Mouse (Mus musculus) limb, embryonic 14.5 days (tissue): ENCODE measurements around the gene Psmc3ip. TPM values are rescaled to one million over a fixed set of nuclear protein-coding genes. Genes with fewer than 3 reads are reported as not detected.

Experiments
- ATAC-seq: fragments of 200-750 bp; cut with Nextera tagmentation; 2 replicates; pipeline ENCODE4 v1.8.0; 2017; ENCODE audit warnings: low read depth, moderate number of reproducible peaks, moderate TSS enrichment; ENCODE audit not compliant: low FRiP score
- DNase-seq: peaks from one replicate; pipeline ENCODE4 v3.0.0-alpha.2; 2015; ENCODE audit warnings: low spot score
- H3K27ac ChIP-seq: fragments of 300-500 bp; sonication (generic); replicated peaks from 2 replicates; pipeline ENCODE4 v1.5.1; 2014; ENCODE audit warnings: low read depth, mild to moderate bottlenecking, low read length, moderate library complexity, mixed read lengths
- H3K27me3 ChIP-seq: fragments of 300-500 bp; sonication (generic); 2 replicates; pipeline ENCODE4 v1.6.1; 2014; ENCODE audit warnings: low read length, mixed read lengths; ENCODE audit not compliant: control insufficient read depth, insufficient read depth
- H3K36me3 ChIP-seq: fragments of 300-500 bp; sonication (generic); 2 replicates; pipeline ENCODE4 v1.6.1; 2014; ENCODE audit warnings: mild to moderate bottlenecking, low read length, moderate library complexity, mixed read lengths; ENCODE audit not compliant: control insufficient read depth, insufficient read depth
- H3K4me1 ChIP-seq: fragments of 300-500 bp; sonication (generic); 2 replicates; pipeline ENCODE4 v1.6.1; 2014; ENCODE audit warnings: antibody characterized with exemption, low read length, mixed read lengths; ENCODE audit not compliant: control insufficient read depth, insufficient read depth
- H3K4me2 ChIP-seq: fragments of 300-500 bp; sonication (generic); replicated peaks from 2 replicates; pipeline ENCODE4 v1.6.1; 2014; ENCODE audit warnings: low read depth, mild to moderate bottlenecking, low read length, moderate library complexity; ENCODE audit not compliant: severe bottlenecking
- H3K4me3 ChIP-seq: fragments of 300-500 bp; sonication (generic); replicated peaks from 2 replicates; pipeline ENCODE4 v1.5.1; 2014; ENCODE audit warnings: low read length
- H3K9ac ChIP-seq: fragments of 300-500 bp; sonication (generic); 2 replicates; pipeline ENCODE4 v1.6.1; 2014; ENCODE audit warnings: mild to moderate bottlenecking, low read depth, low read length, moderate library complexity; ENCODE audit not compliant: severe bottlenecking
- H3K9me3 ChIP-seq: fragments of 300-500 bp; sonication (generic); 2 replicates; pipeline ENCODE4 v1.6.1; 2016; ENCODE audit warnings: low read length; ENCODE audit not compliant: control insufficient read depth
- POLR2A ChIP-seq: fragments of 200-500 bp; IDR thresholded peaks from 2 replicates; pipeline ENCODE4 v1.8.0; 2012; ENCODE audit warnings: inconsistent platforms, mild to moderate bottlenecking, moderate library complexity, borderline replicate concordance; ENCODE audit not compliant: insufficient read depth, insufficient read length; ENCODE audit errors: extremely low read depth
- WGBS: fragments of 180-500 bp; shearing (Covaris S2); extraction: QIAGEN DNeasy Blood & Tissue Kit; methylation state at CpG from one replicate; pipeline ENCODE4 v1.1.7; 2014; 5-methylcytosine and 5-hydroxymethylcytosine counted together
- polyA plus RNA-seq, 2 experiments: library from polyadenylated mRNA; depleted of rRNA in 1 of 2; stranded (reverse) in 1 of 2; unstranded in 1 of 2; fragments of >200 nt; fragmentation: Nextera tagmentation in 1 of 2; extraction: Ambion mirVana in 1 of 2; gene quantifications; 2 replicates each; pipeline versions ENCODE4 v1.2.1 to v1.2.3; 2012 to 2014

Gene Psmc3ip
- polyA plus RNA-seq, 2 experiments: 24.3 to 32.9 TPM

- Histone ChIP-seq H3K27me3 (no peaks in the 10 kb centered on the region), H3K4me2 (no peak overlapping the region), H3K4me3 (no peak overlapping the region), H3K27ac (no peak overlapping the region), H3K36me3 (peaks cover 40% of the 10 kb centered on the region), H3K4me1 (no peaks in the 10 kb centered on the region), H3K9me3 (no peaks in the 10 kb centered on the region), H3K9ac (no peak overlapping the region)
- no peak for TF ChIP-seq POLR2A
- ATAC-seq (no peak), DNase-seq (no peak)
- WGBS: 97% methylated on average over 1 of the region's 1 CpGs
Observed at GRCm38 (mm10) chr11:101053974-101054373, 41.3 kb downstream of the Psmc3ip start.

DNA sequence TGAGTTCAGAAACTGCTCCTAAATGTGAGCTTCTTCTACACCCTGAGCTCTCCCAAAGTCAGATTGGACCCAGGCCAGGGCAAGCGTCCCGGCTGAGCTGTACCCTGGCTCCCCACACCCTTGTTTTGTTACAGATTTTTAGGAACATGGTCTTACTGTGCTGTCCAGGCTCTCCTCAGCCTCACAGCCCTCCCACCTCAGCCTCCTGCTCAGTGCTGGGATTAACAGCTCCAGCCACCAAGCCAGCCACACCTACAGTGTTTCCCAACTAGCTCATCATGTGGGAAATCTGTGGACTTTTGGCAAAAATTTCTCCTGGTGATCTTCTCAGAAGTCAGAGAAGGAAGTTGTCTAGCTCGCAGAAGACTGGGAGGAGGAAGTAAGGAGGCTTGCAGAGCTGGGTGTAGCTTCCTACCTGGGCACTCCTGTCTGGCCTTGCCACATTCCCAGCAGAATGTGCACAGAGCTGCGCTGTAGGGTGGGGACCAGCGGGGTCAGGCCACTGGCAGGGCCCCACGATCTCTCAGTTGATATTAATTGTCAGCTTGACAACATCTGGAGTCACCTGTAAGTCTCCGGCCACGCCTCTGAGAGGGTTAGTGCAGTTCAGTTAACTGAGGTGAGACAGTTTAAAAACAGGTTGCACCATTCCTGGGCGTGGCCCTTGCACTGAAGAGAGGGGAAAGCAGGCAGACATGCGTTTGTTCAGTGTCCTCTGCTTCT, 42.3 kb downstream of the Psmc3ip start:
- Histone ChIP-seq H3K27me3 (no peaks in the 10 kb centered on the region), H3K27ac (no peak overlapping the region), H3K9ac (no peak overlapping the region), H3K4me2 (no peak overlapping the region), H3K4me3 (no peak overlapping the region), H3K36me3 (peaks cover 51% of the 10 kb centered on the region), H3K9me3 (no peaks in the 10 kb centered on the region), H3K4me1 (no peaks in the 10 kb centered on the region)
- no peak for TF ChIP-seq POLR2A
- 86% methylated on average over 10 of the region's 10 CpGs for WGBS
- DNase-seq (no peak), ATAC-seq (no peak)

DNA sequence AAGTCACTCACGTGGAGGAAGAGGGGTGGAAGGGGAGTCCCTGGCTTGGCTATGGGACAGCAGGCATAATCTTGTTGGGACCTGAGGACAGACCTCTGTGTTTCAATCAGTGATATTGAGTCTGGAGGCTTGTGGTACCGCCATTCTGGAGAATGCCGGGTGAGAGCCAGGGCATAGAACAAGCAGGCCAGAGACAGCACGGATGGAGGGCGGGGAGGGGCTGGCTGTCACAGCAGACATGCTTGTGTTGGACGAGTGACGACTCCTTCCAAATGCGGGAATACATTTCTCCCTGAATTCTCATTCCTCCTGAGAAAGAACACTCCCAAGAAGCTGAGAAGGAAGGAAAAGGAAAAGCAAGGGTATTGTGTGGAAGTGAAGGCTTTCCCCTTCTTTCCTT, 43.6 kb downstream of the Psmc3ip start:
- Histone ChIP-seq H3K4me1 (no peaks in the 10 kb centered on the region), H3K4me3 (no peak overlapping the region), H3K27ac (no peak overlapping the region), H3K4me2 (no peak overlapping the region), H3K9me3 (no peaks in the 10 kb centered on the region), H3K36me3 (peaks cover 54% of the 10 kb centered on the region), H3K27me3 (no peaks in the 10 kb centered on the region), H3K9ac (no peak overlapping the region)
- TF ChIP-seq POLR2A: no peak
- DNase-seq: no peak
- WGBS: 78% methylated on average over 8 of the region's 8 CpGs
- no peak for ATAC-seq

DNA sequence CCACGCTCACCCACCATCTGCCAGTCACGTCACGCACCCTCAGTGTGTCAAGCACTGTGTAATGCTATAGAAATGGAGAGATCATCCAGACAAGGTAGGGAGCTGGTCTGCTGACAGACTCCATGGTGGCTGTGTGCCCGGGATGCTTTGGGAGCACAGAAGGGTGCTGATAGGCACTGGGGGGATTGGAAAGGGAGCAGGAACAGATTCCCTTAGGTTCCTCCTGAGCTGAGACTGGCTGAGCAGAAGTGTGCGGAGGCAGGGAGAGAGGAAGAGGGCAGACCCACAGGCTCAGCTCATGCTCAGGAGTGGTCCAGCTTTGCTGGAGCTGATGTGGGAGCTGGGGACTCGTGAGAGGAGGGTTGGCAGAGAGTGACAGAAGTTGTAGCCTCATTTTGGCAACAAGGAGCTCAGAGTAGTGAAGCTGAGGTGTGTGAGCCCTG, 44.2 kb downstream of the Psmc3ip start:
- H3K4me1 ChIP-seq: no peaks in the 10 kb centered on the region
- no peak for TF ChIP-seq POLR2A
- H3K4me3 ChIP-seq: no peak overlapping the region
- no peaks in the 10 kb centered on the region for H3K27me3 ChIP-seq
- ATAC-seq: no peak
- H3K9me3 ChIP-seq: no peaks in the 10 kb centered on the region
- H3K4me2 ChIP-seq: no peak overlapping the region
- H3K27ac ChIP-seq: no peak overlapping the region
- WGBS: 85% methylated on average over 6 of the region's 6 CpGs
- H3K9ac ChIP-seq: no peak overlapping the region
- peaks cover 58% of the 10 kb centered on the region for H3K36me3 ChIP-seq
- no peak for DNase-seq

DNA sequence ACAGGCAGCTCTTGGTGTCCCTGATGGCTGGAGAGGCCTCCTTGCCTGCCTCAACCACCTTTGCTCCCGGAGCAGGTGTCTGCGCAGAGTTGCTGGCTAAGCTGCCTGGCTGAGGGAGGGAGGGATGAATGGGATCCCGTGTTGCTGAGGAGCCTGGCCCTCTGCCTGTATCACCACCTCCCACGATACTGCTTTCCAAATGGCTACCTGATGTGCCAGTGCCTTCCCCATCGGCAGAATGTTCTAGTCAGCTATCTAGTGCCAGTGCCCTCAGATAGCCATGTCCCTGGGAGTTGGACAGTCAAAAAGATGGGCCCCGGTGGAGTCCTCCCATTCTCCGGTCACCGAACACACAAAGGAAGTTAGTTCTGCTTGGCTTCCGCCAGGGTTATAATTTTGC, 44.9 kb downstream of the Psmc3ip start:
- H3K9me3 ChIP-seq: no peaks in the 10 kb centered on the region
- no peak for DNase-seq
- peaks cover 63% of the 10 kb centered on the region for H3K36me3 ChIP-seq
- no peak for TF ChIP-seq POLR2A
- no peak overlapping the region for H3K9ac ChIP-seq
- no peaks in the 10 kb centered on the region for H3K27me3 ChIP-seq
- no peak overlapping the region for H3K27ac ChIP-seq
- WGBS: 93% methylated on average over 9 of the region's 9 CpGs
- no peak overlapping the region for H3K4me2 ChIP-seq
- no peak for ATAC-seq
- H3K4me1 ChIP-seq: no peaks in the 10 kb centered on the region
- H3K4me3 ChIP-seq: no peak overlapping the region
